Mouse (Mus musculus) midbrain, embryonic 16.5 days (tissue): Measurements from ENCODE around the gene Kdm7a. TPM values are rescaled to one million over a fixed set of nuclear protein-coding genes. Genes with fewer than 3 reads are reported as not detected.

Experiments
- ATAC-seq: fragments of 200-750 bp; cut with Nextera tagmentation; 2 replicates; pipeline ENCODE4 v1.8.0; 2017; ENCODE audit warnings: moderate TSS enrichment
- H3K27ac ChIP-seq: fragments of 300-500 bp; sonication (generic); 2 replicates; pipeline ENCODE4 v1.5.1; 2014; ENCODE audit warnings: mild to moderate bottlenecking, low read length, mixed read lengths
- H3K27me3 ChIP-seq: fragments of 300-500 bp; sonication (generic); 2 replicates; pipeline ENCODE4 v1.6.1; 2014; ENCODE audit warnings: low read depth, low read length, mixed read lengths; ENCODE audit not compliant: control insufficient read depth, insufficient read depth
- H3K36me3 ChIP-seq: fragments of 300-500 bp; sonication (generic); 2 replicates; pipeline ENCODE4 v1.6.1; 2014; ENCODE audit warnings: mild to moderate bottlenecking, low read length, moderate library complexity, mixed read lengths; ENCODE audit not compliant: control insufficient read depth, insufficient read depth
- H3K4me1 ChIP-seq: fragments of 300-500 bp; sonication (generic); 2 replicates; pipeline ENCODE4 v1.6.1; 2014; ENCODE audit warnings: mild to moderate bottlenecking, low read length, mixed read lengths; ENCODE audit not compliant: control insufficient read depth, insufficient read depth
- H3K4me2 ChIP-seq: fragments of 300-500 bp; sonication (generic); 2 replicates; pipeline ENCODE4 v1.6.1; 2014; ENCODE audit warnings: mild to moderate bottlenecking, low read length, mixed read lengths
- H3K4me3 ChIP-seq: fragments of 300-500 bp; sonication (generic); 2 replicates; pipeline ENCODE4 v1.5.1; 2014; ENCODE audit warnings: low read depth, mild to moderate bottlenecking, low read length, moderate library complexity, mixed read lengths
- H3K9ac ChIP-seq: fragments of 300-500 bp; sonication (generic); 2 replicates; pipeline ENCODE4 v1.6.1; 2014; ENCODE audit warnings: low read depth, low read length, mixed read lengths
- H3K9me3 ChIP-seq: fragments of 300-500 bp; sonication (generic); replicated peaks from 2 replicates; pipeline ENCODE4 v1.6.1; 2014; ENCODE audit warnings: mild to moderate bottlenecking, low read length, mixed read lengths; ENCODE audit not compliant: control insufficient read depth, poor library complexity, severe bottlenecking
- WGBS: fragments of 180-500 bp; shearing (Covaris S2); extraction: QIAGEN DNeasy Blood & Tissue Kit; methylation state at CpG from one replicate; pipeline ENCODE4 v1.1.7; 2014; 5-methylcytosine and 5-hydroxymethylcytosine counted together
- polyA plus RNA-seq: library from polyadenylated mRNA; unstranded; fragments of >200 nt; fragmentation: Nextera tagmentation; extraction: Ambion mirVana; gene quantifications from 2 replicates; pipeline ENCODE4 v1.2.1, GENCODE M21; 2015

The Kdm7a gene
- polyA plus RNA-seq, 1 experiment from 2014 or later: 4.6 TPM

DNA sequence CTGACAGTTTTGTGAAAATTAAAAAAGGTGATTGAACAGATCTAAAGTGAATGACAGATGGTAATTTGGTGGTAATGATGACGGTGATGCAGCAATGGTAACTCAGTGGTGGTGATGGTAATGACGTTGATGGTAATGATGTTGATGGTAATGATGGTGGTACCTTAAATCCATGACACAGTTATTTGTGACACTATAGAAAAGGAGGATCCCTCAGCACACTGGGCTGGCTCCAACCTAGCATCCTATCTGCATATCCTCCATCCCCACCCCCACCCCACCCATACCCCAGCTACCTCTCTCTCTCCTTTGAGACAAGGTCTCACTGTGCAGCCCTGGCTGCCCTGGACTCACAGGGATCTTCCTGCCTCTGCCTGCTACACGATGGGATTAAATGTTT lies 34.4 kb upstream of the Kdm7a start:
- ATAC-seq: no peak
- no peak overlapping the region for H3K27ac ChIP-seq

GRCm38 (mm10) chr6:39237887-39238286 lies 31.3 kb upstream of the Kdm7a start:
- Histone ChIP-seq H3K4me3 (no peak overlapping the region), H3K4me1 (no peaks in the 10 kb centered on the region), H3K36me3 (no peaks in the 10 kb centered on the region), H3K9me3 (no peaks in the 10 kb centered on the region), H3K4me2 (no peak overlapping the region), H3K9ac (no peak overlapping the region), H3K27ac (no peak overlapping the region), H3K27me3 (no peaks in the 10 kb centered on the region)
- no peak for ATAC-seq
- WGBS: 69% methylated on average over 3 of the region's 3 CpGs

More for the DNA sequence above, 34.4 kb upstream of the Kdm7a start:
- no peak overlapping the region for H3K9ac ChIP-seq
- no peak overlapping the region for H3K4me2 ChIP-seq
- no peaks in the 10 kb centered on the region for H3K36me3 ChIP-seq
- H3K9me3 ChIP-seq: no peaks in the 10 kb centered on the region
- H3K4me3 ChIP-seq: no peak overlapping the region
- no peaks in the 10 kb centered on the region for H3K27me3 ChIP-seq
- H3K4me1 ChIP-seq: peaks cover 2% of the 10 kb centered on the region; the same call in 1 of the 2 replicates
- WGBS: 89% methylated on average over 3 of the region's 3 CpGs

GRCm38 (mm10) chr6:39232617-39233016 lies 26.0 kb upstream of the Kdm7a start:
- Histone ChIP-seq H3K9me3 (no peaks in the 10 kb centered on the region), H3K4me1 (no peaks in the 10 kb centered on the region), H3K9ac (no peak overlapping the region), H3K4me2 (no peak overlapping the region), H3K27ac (no peak overlapping the region), H3K27me3 (no peaks in the 10 kb centered on the region), H3K36me3 (no peaks in the 10 kb centered on the region), H3K4me3 (no peak overlapping the region)
- 87% methylated on average over 4 of the region's 4 CpGs for WGBS
- no peak for ATAC-seq

GRCm38 (mm10) chr6:39230664-39231063 lies 24.1 kb upstream of the Kdm7a start:
- no peaks in the 10 kb centered on the region for H3K9me3 ChIP-seq
- no peak overlapping the region for H3K27ac ChIP-seq
- H3K4me2 ChIP-seq: no peak overlapping the region
- no peak for ATAC-seq
- H3K36me3 ChIP-seq: no peaks in the 10 kb centered on the region
- H3K4me1 ChIP-seq: 0 out of 2 replicates have a peak, but pooled peaks cover 3% of the 10 kb centered on the region
- no peaks in the 10 kb centered on the region for H3K27me3 ChIP-seq
- no peak overlapping the region for H3K4me3 ChIP-seq
- H3K9ac ChIP-seq: no peak overlapping the region
- WGBS: 90% methylated on average over 8 of the region's 8 CpGs

DNA sequence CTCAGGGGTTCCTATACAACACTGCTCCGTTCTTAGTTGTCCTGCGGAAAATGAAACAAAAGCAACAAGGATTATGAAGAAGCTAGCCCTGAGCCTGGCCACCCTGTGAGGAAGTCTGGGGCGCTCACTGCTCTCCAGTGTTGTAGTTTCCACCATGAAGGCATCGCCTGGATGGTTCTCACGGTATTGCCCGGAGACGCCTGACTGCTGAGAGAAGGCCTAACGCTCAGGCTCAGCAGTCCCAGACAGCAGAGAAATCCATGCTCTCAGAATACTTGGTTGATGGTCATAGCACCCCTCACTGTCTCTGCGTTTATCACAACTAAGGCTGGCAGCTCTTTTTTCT lies 20.0 kb upstream of the Kdm7a start:
- Histone ChIP-seq H3K27ac (no peak overlapping the region), H3K27me3 (no peaks in the 10 kb centered on the region), H3K4me3 (no peak overlapping the region), H3K4me2 (no peak overlapping the region), H3K36me3 (no peaks in the 10 kb centered on the region), H3K9me3 (no peaks in the 10 kb centered on the region), H3K9ac (no peak overlapping the region), H3K4me1 (0 out of 2 replicates have a peak, but pooled peaks cover 3% of the 10 kb centered on the region)
- 26% methylated on average over 9 of the region's 9 CpGs for WGBS
- no peak for ATAC-seq

DNA sequence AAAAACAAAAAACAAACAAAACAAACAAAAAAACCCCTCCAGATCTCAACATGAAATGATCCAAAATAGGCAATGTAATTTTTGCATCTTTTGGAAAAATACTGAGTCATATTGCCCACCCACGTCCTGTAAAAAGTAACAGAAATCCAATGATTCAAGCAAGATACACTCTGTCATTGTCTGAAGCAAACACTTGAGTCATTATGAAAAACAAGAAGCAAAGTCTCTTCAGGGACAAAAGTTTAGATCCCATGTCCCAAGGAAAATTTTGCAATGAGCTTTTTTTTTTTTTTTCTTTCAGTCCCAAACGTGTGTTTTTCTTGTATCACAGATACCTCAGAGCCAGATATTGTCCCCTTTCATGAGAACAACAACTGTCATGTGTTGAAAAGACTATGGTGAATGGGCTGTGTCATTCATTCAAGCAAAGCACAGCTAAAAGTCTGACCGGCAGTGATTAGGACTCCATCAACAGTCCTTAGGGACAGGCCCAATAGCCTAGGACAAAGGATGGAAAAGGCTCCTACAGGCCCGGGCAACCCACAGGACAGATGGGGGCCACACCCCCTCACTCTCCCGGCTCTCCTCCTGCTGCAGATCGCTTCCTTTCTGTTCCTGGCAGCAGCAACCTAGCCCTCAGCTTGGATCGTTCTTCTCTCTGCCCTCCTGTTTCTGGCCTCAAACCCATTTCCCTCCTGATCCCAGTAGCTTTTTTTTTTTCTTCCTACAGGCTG lies 19.5 kb upstream of the Kdm7a start:
- H3K36me3 ChIP-seq: no peaks in the 10 kb centered on the region
- WGBS: 9% methylated on average over 7 of the region's 7 CpGs
- no peaks in the 10 kb centered on the region for H3K27me3 ChIP-seq
- no peak for ATAC-seq
- H3K4me1 ChIP-seq: 0 out of 2 replicates have a peak, but pooled peaks cover 3% of the 10 kb centered on the region
- H3K4me3 ChIP-seq: no peak overlapping the region
- H3K9me3 ChIP-seq: no peaks in the 10 kb centered on the region
- H3K4me2 ChIP-seq: no peak overlapping the region
- no peak overlapping the region for H3K9ac ChIP-seq
- no peak overlapping the region for H3K27ac ChIP-seq

- Histone ChIP-seq H3K4me1 (0 out of 2 replicates have a peak, but pooled peaks cover 3% of the 10 kb centered on the region), H3K9ac (no peak overlapping the region), H3K27ac (no peak overlapping the region), H3K36me3 (no peaks in the 10 kb centered on the region), H3K4me2 (no peak overlapping the region), H3K27me3 (no peaks in the 10 kb centered on the region), H3K4me3 (no peak overlapping the region), H3K9me3 (no peaks in the 10 kb centered on the region)
- WGBS: 89% methylated on average over 5 of the region's 5 CpGs
- ATAC-seq: no peak
These were observed 16.8 kb upstream of the Kdm7a start for GRCm38 (mm10) chr6:39223328-39223885.

- Histone ChIP-seq H3K27me3 (no peaks in the 10 kb centered on the region), H3K4me1 (0 out of 2 replicates have a peak, but pooled peaks cover 3% of the 10 kb centered on the region), H3K36me3 (no peaks in the 10 kb centered on the region), H3K27ac (no peak overlapping the region), H3K9ac (no peak overlapping the region), H3K9me3 (no peaks in the 10 kb centered on the region), H3K4me2 (no peak overlapping the region), H3K4me3 (no peak overlapping the region)
- no peak for ATAC-seq
- 86% methylated on average over 5 of the region's 5 CpGs for WGBS
These were observed 15.9 kb upstream of the Kdm7a start for GRCm38 (mm10) chr6:39222487-39222886.

DNA sequence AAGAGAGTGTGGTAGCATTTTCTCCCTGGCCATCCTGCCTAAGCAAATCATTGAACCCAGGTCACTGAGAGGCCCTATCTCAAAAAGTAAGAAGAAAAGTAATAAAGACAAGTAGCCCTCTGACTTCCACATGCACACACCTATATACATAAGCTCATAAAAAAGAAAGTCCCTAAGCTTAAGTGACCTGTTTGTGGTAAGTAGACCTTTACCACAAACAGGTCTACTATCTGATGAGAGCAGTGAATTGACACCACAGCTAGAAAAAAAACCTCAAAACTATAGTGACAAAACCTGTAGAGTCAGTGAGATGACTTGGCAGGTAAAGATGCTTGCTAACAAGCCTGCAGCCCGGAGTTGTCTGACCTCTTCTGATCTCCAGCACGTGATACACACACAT lies 11.4 kb upstream of the Kdm7a start:
- Histone ChIP-seq H3K4me3 (no peak overlapping the region), H3K4me2 (no peak overlapping the region), H3K27me3 (no peaks in the 10 kb centered on the region), H3K9ac (no peak overlapping the region), H3K27ac (no peak overlapping the region), H3K9me3 (no peaks in the 10 kb centered on the region), H3K36me3 (no peaks in the 10 kb centered on the region), H3K4me1 (no peaks in the 10 kb centered on the region)
- ATAC-seq: no peak
- 94% methylated on average over 2 of the region's 2 CpGs for WGBS
